Mouse (Mus musculus): ENCODE results near the gene Rcor1. TPM values are rescaled to one million over a fixed set of nuclear protein-coding genes. Genes with fewer than 3 reads are reported as not detected.
A peak's percentile ranks its signal among the peaks of the same experiment; 100 is the strongest.

Gene Rcor1
- total RNA-seq (2017) = 12.4 to 20.5 TPM (median 14.2 TPM) in 3 replicates

GRCm38 (mm10) chr12:111038976-111039612, at the start of gene Rcor1:
TSS of gene Rcor1 (plus strand) at chr12:111039351.
- peak; percentile 94 for ATAC-seq (replicated peaks; ENCODE audit: insufficient number of reproducible peaks, low FRiP score, low TSS enrichment, poor library complexity, severe bottlenecking)

DNA sequence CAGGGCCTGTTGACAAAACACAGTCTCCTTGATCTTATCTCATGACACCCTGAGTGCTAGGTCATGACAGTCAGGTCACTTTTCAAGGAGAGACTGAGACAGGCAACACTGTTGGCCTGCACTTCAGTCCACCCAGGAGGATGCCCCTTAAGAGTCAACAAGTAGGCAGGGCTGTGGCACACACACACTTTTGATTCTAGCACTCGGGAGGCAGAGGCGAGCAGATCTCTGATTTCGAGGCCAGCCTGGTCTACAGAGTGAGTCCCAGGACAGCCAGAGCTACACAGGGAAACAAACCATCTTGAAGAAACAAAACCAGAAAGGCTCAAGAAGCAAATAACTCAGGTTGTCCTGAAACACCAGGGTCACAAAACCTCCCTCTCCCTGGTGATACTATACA, 49.7 kb upstream of the Rcor1 start:
- no peak for ATAC-seq (replicated peaks; ENCODE audit: insufficient number of reproducible peaks, low FRiP score, low TSS enrichment, poor library complexity, severe bottlenecking)

DNA sequence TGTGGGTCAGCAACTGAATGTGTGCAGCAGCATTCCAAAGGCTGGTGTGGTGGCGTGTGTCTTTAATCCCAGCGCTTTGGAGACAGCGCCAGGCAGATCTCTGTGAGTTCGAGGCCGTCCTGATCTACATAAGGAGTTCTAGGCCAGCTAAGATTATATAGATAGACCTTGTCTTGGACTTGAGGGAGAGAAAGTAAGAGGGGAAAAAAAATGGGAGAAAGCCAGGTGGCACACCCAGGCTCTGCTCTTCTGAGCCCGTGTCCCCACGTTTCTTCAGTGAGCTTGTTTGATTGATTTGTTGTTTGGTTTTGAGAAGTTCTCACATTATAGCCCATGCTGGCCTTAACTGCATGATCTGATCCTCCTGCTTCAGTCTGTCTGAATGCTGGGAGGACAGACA, 48.7 kb upstream of the Rcor1 start:
- no peak for ATAC-seq (replicated peaks; ENCODE audit: insufficient number of reproducible peaks, low FRiP score, low TSS enrichment, poor library complexity, severe bottlenecking)

GRCm38 (mm10) chr12:110991361-110992127, 47.6 kb upstream of the Rcor1 start:
- ATAC-seq (replicated peaks; ENCODE audit: insufficient number of reproducible peaks, low FRiP score, low TSS enrichment, poor library complexity, severe bottlenecking) = peak; percentile 70

DNA sequence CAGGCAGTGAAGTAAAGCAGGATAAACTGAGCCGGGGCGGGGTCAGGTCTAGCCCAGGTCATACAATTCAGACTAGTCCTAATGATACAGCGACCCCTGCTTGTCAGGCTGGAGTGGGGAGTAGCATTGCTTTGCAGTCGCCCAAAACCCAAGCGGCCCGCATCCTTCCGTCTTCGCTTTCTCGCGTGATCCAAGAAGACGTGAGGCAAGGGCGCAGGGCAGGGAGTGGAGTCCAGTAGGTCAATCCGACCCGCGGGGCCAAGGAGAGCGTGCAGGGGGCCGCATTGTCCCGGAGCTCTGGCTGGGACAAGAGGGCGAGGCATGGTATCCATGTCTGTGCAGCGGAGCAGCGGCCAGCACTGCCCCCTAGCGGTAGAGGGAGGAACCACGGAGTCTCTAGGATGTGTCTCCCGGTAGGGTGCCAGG, 47.0 kb upstream of the Rcor1 start:
- ATAC-seq (replicated peaks; ENCODE audit: insufficient number of reproducible peaks, low FRiP score, low TSS enrichment, poor library complexity, severe bottlenecking) = peak; percentile 78

DNA sequence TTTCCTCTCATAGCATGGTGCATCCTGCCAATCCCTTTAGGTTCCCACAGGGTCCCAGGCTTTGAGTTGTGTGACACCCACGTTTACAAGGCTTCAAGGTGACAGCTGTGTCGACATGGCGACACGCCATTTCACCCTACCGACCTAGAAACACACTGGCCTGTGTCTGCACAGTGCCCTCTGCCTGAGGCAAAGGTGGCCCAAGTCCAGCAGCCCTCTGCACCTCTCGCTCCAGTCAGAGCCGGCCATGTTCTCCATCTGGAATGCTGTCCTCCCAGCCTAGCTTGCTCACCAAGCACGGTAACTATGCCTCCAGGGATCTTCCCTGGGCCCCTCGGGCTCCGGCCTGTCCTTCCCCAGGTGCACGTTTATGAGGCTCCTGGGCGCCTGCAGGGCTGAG, 46.4 kb upstream of the Rcor1 start:
- no peak for ATAC-seq (replicated peaks; ENCODE audit: insufficient number of reproducible peaks, low FRiP score, low TSS enrichment, poor library complexity, severe bottlenecking)

- ATAC-seq (replicated peaks; ENCODE audit: insufficient number of reproducible peaks, low FRiP score, low TSS enrichment, poor library complexity, severe bottlenecking) = no peak
Observed at GRCm38 (mm10) chr12:110993226-110993625, 45.9 kb upstream of the Rcor1 start.

GRCm38 (mm10) chr12:110994666-110995065, 44.5 kb upstream of the Rcor1 start:
- no peak for ATAC-seq (replicated peaks; ENCODE audit: insufficient number of reproducible peaks, low FRiP score, low TSS enrichment, poor library complexity, severe bottlenecking)

GRCm38 (mm10) chr12:110998092-110998491, 41.1 kb upstream of the Rcor1 start:
- ATAC-seq (replicated peaks; ENCODE audit: insufficient number of reproducible peaks, low FRiP score, low TSS enrichment, poor library complexity, severe bottlenecking) = no peak

DNA sequence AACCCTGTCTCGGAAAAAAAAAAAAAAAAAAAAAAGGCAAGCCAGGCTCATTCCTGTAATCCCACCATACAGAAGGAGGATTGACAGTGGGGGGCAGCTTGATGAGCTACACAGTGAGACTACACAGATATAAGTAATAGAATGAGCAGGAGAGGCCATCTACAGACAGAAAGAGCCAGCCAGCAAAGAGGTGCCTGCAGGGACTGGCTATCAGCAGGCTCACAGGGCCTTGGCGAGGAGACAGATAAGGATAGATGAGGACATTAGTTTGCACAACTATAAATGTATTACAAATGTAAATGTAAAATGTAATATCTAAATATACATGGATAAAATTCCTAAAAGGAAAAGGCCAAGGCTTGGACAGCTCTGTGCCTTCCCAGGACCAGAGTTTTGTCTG, 39.3 kb upstream of the Rcor1 start:
- no peak for ATAC-seq (replicated peaks; ENCODE audit: insufficient number of reproducible peaks, low FRiP score, low TSS enrichment, poor library complexity, severe bottlenecking)

DNA sequence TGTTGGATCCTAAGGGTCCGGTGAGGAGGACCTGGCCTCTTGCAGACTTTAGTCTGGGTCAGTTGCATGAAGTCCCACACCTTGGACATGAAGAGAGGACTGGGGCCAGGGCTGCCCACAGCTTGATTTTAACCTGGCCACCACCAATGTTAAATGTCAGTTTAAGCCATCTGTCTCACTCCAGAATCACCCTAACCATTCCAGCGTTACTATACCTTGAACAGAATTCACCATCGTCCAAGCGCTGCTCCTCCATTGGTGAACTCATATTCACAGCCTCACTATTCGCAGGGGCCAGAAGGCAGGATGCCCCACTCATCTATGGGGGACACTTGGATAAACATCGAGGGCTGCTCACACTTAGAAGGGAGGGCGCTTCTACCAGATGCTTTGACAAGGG, 38.2 kb upstream of the Rcor1 start:
- no peak for ATAC-seq (replicated peaks; ENCODE audit: insufficient number of reproducible peaks, low FRiP score, low TSS enrichment, poor library complexity, severe bottlenecking)

DNA sequence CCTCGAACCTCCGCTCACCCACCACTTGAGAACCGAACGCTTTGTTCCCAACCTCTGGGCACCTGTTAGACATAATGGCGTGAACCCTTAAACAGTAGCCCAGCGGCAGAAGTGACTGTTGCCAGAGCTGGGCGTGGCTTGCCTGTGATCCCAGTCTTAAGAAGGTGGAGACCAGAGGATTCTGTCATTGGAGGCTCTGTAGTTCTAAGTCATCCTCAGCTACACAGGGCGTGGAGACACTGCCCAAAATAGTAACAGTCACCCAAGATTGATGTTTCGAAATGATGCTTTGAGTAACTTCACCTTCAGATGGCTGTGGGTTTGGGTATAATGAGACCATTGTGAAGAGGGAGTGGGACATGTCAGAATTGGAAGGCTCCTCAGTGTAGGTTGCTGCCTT, 35.0 kb upstream of the Rcor1 start:
- ATAC-seq (replicated peaks; ENCODE audit: insufficient number of reproducible peaks, low FRiP score, low TSS enrichment, poor library complexity, severe bottlenecking) = no peak

DNA sequence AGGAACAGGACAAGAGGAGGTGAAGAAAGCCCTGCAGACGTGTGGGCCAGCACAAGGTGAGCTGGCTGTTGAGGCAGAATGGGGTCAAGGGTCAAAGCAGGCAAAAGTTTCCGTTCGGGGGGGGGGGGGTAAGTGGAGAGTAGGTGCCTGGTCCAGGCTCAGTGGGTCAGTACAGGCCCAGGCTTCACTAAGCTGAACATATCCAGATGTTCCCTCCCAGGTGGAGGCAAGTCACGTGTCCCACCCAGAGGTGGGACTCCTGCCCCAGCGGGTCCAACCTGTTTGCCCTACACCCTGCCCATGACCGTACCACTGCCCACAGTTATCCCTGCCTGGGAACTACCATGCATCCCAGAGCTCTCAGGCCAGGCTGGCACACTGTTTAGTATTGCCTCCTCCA, 33.3 kb upstream of the Rcor1 start:
- ATAC-seq (replicated peaks; ENCODE audit: insufficient number of reproducible peaks, low FRiP score, low TSS enrichment, poor library complexity, severe bottlenecking) = no peak

- ATAC-seq (replicated peaks; ENCODE audit: insufficient number of reproducible peaks, low FRiP score, low TSS enrichment, poor library complexity, severe bottlenecking) = no peak
Observed at GRCm38 (mm10) chr12:111006339-111006738, 32.8 kb upstream of the Rcor1 start.

DNA sequence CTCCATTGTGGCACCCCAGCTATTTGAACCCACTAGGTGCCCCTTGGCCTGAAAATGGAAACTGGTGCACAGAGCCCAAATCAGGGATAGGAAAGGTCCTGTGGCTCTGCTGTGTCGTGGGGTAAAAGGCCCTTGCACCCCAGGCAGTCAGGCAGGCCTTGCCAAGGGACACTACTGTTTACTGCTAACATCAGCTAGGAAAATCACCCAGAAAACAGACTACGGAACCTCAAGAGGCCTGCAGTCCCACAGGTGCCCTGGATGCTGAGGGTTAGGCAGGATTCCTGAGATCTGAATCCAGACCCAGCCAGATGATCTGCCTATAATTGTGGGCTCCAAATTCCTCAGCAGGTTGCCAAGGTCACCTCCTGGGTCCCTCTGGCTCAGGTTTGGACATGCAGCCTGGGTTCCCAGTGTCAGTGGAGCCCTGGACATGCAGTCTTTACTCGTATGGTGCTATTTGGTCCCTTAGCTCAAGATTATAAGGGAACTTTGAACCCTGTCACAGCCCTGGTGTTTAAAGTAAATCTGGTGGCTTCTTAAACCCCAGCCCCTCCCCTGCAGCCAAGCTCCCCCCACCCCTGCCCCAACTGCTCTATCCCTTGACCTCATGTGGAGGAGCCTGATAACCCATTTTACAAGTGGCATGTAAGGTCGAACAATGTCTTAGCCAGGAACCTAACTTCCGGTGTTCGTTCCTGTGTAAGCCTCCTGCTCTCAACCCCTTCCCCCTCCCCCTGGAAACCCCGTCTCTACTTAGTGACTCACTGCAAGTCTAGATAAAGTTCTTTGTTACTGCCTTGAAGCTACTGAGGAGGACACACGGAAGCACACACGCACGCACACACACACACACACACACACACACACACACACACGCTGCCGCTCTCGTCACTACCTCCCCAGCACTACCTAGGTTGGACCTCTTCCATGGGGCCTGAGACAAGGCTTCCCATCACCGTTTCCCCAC, 31.7 kb upstream of the Rcor1 start:
- ATAC-seq (replicated peaks; ENCODE audit: insufficient number of reproducible peaks, low FRiP score, low TSS enrichment, poor library complexity, severe bottlenecking) = no peak

- ATAC-seq (replicated peaks; ENCODE audit: insufficient number of reproducible peaks, low FRiP score, low TSS enrichment, poor library complexity, severe bottlenecking) = no peak
Observed at GRCm38 (mm10) chr12:111008500-111009490, 30.4 kb upstream of the Rcor1 start.

- no peak for ATAC-seq (replicated peaks; ENCODE audit: insufficient number of reproducible peaks, low FRiP score, low TSS enrichment, poor library complexity, severe bottlenecking)
Observed at GRCm38 (mm10) chr12:111009615-111010257, 29.4 kb upstream of the Rcor1 start.

GRCm38 (mm10) chr12:111016807-111017206, 22.3 kb upstream of the Rcor1 start:
- no peak for ATAC-seq (replicated peaks; ENCODE audit: insufficient number of reproducible peaks, low FRiP score, low TSS enrichment, poor library complexity, severe bottlenecking)
